In the genomic region with DNA sequence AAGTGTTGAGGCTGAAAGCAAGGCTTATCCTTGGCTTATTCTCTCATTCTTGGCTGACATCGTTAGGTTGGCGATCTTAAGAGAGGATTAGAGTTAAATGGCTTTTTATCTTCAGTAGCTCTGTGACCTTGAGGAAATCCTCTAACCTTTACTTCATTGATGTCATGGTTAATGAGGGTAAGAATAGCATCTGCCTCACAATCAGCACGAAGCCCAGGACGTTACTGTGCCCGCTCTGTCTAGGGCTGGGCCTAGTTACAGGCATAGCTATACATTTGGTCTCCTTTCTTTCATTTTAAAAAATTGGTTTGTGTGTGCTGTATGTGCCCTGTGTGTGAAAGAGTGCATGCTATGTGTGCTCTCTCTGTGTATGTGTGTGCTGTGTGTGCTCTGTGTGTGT, we compare ENCODE assay signal across 20 mouse cellular contexts.
DNase-seq lines count a peak whose midpoint lies in the region; ATAC-seq lines count a peak whose summit lies in the region.
"Had no signal": no experiment of that assay in that cellular context is flagged by ENCODE, and none has a peak within 500 bp of the region (broad histone marks: within the 10 kb centered on the region; RNA-seq: fewer than 3 reads in every experiment).

No protein-coding gene starts in this region.

- H3K9ac ChIP-seq in heart, embryonic 11.5 days (ENCODE audit: low read depth, low read length) = no peak overlapping the region
- H3K9ac ChIP-seq in heart, embryonic 15.5 days = no peak overlapping the region
- H3K9ac ChIP-seq: embryonic facial prominence, embryonic 12.5 days; forebrain, embryonic 12.5 days; forebrain, postnatal 0 days; hindbrain, embryonic 13.5 days; intestine, embryonic 15.5 days had no signal

- 42% methylated on average over 5 of the region's 5 CpGs for WGBS in heart, embryonic 11.5 days (ENCODE audit: insufficient replicate concordance)
- 34% methylated on average over 5 of the region's 5 CpGs for WGBS in heart, embryonic 15.5 days

- H3K4me3 ChIP-seq in heart, embryonic 11.5 days (ENCODE audit: low read depth, low read length) = no peak overlapping the region
- peak overlapping the region; percentile 2; the same call in 1 of the 2 replicates for H3K4me3 ChIP-seq in heart, embryonic 15.5 days
- H3K4me3 ChIP-seq: embryonic facial prominence, embryonic 12.5 days; forebrain, embryonic 12.5 days; hindbrain, embryonic 13.5 days; intestine, embryonic 15.5 days had no signal

- no peak for DNase-seq in heart, postnatal 4 days
- DNase-seq in heart, adult 9 months (ENCODE audit: low spot score in 2 of 2) = no peak
- DNase-seq in retina, embryonic 14.5 days (ENCODE audit: low spot score) = peak; percentile 42
- peak; percentile 23 for DNase-seq in retina, postnatal 7 days (ENCODE audit: low read depth, low spot score)
- DNase-seq: adrenal gland, postnatal 14 days; cerebellum, adult 11-12 months; cerebellum, adult 9-10 months; cerebellum, postnatal 25 days; forebrain, postnatal 0 days; gastrocnemius, postnatal 14 days; kidney, adult 18-20 months had no signal

- H3K4me1 ChIP-seq in heart, embryonic 11.5 days (ENCODE audit: control insufficient read depth, insufficient read depth, low read length) = peaks cover 23% of the 10 kb centered on the region
- H3K4me1 ChIP-seq in heart, embryonic 15.5 days (replicated peaks) = peaks cover 20% of the 10 kb centered on the region

- H3K4me2 ChIP-seq in heart, embryonic 11.5 days = peak overlapping the region; percentile 37; the same call in 1 of the 2 replicates
- peak overlapping the region; percentile 37 for H3K4me2 ChIP-seq in heart, embryonic 15.5 days
- H3K4me2 ChIP-seq: embryonic facial prominence, embryonic 12.5 days; forebrain, embryonic 12.5 days; hindbrain, embryonic 13.5 days; intestine, embryonic 15.5 days had no signal

- no peaks in the 10 kb centered on the region for H3K36me3 ChIP-seq in heart, embryonic 11.5 days (ENCODE audit: control insufficient read depth, insufficient read depth, low read length)
- no peaks in the 10 kb centered on the region for H3K36me3 ChIP-seq in heart, embryonic 15.5 days
- H3K36me3 ChIP-seq: embryonic facial prominence, embryonic 12.5 days; forebrain, embryonic 12.5 days; hindbrain, embryonic 13.5 days; intestine, embryonic 15.5 days had no signal

- H3K9me3 ChIP-seq in heart, embryonic 11.5 days (replicated peaks; ENCODE audit: control insufficient read depth, low read length) = no peaks in the 10 kb centered on the region
- H3K9me3 ChIP-seq in heart, embryonic 15.5 days (replicated peaks) = no peaks in the 10 kb centered on the region
- H3K9me3 ChIP-seq: embryonic facial prominence, embryonic 12.5 days; forebrain, embryonic 12.5 days; hindbrain, embryonic 13.5 days; intestine, embryonic 15.5 days had no signal

- no peaks in the 10 kb centered on the region for H3K27me3 ChIP-seq in heart, embryonic 11.5 days (ENCODE audit: control insufficient read depth, insufficient read depth, low read length)
- H3K27me3 ChIP-seq in heart, embryonic 15.5 days = no peaks in the 10 kb centered on the region
- H3K27me3 ChIP-seq: CH12.LX; embryonic facial prominence, embryonic 12.5 days; forebrain, embryonic 12.5 days; hindbrain, embryonic 13.5 days; intestine, embryonic 15.5 days; Patski had no signal

- peak overlapping the region; percentile 63; the same call in 1 of the 2 replicates for H3K27ac ChIP-seq in heart, embryonic 11.5 days (ENCODE audit: low read depth, low read length)
- H3K27ac ChIP-seq in heart, embryonic 15.5 days = peak overlapping the region; percentile 19; the same call in 1 of the 2 replicates
- H3K27ac ChIP-seq: embryonic facial prominence, embryonic 12.5 days; forebrain, embryonic 12.5 days; hindbrain, embryonic 13.5 days; intestine, embryonic 15.5 days had no signal

- no peak for ATAC-seq in heart, embryonic 11.5 days (replicated peaks; ENCODE audit: insufficient number of reproducible peaks, low FRiP score, low TSS enrichment)
- no peak for ATAC-seq in heart, embryonic 15.5 days (replicated peaks; ENCODE audit: insufficient number of reproducible peaks, insufficient read depth, low FRiP score, low read depth)
- ATAC-seq: activated CD4-positive, CD25-positive, alpha-beta regulatory T cell, adult 4 months; forebrain, postnatal 0 days; intestine, embryonic 15.5 days; Patski had no signal

Comparison
In these comparisons a context has a peak if more than half of its experiments do, and no peak if none do; other contexts are left out.
1. DNase-seq: peak in retina, embryonic 14.5 days (single experiment) and retina, postnatal 7 days (single experiment); none in heart, postnatal 4 days (single experiment) and heart, adult 9 months (0 of 2).